Mouse (Mus musculus): ENCODE results near the gene Tsga10.
"Not testable (repeated sequence)": the region's sequence is repeated elsewhere in the genome, so short reads cannot be mapped to it uniquely, and the experiment has no call there.

Tsga10 gene

GRCm38 (mm10) chr1:37719761-37720640 lies 146.2 kb downstream of the Tsga10 start, which contains the start of gene 2010300C02Rik:
Gene 2010300C02Rik (minus strand): TSS chr1:37720085.
- no peak for DNase-seq (ENCODE audit: low spot score)

- no peak for DNase-seq (ENCODE audit: low spot score)
Observed at GRCm38 (mm10) chr1:37719030-37719723, 147.1 kb downstream of the Tsga10 start.

- no peak for DNase-seq (ENCODE audit: low spot score)
Observed at GRCm38 (mm10) chr1:37718516-37718915, 147.7 kb downstream of the Tsga10 start.

- DNase-seq (ENCODE audit: low spot score): no peak
Observed at GRCm38 (mm10) chr1:37717415-37718195, 148.6 kb downstream of the Tsga10 start.

- not testable (repeated sequence) for DNase-seq (ENCODE audit: low spot score)
Observed at GRCm38 (mm10) chr1:37712357-37712737, 153.9 kb downstream of the Tsga10 start.

- DNase-seq (ENCODE audit: low spot score): no peak
Observed at GRCm38 (mm10) chr1:37711596-37712356, 154.5 kb downstream of the Tsga10 start.

- DNase-seq (ENCODE audit: low spot score): no peak
Observed at GRCm38 (mm10) chr1:37711082-37711481, 155.1 kb downstream of the Tsga10 start.

GRCm38 (mm10) chr1:37709736-37710135 lies 156.5 kb downstream of the Tsga10 start:
- DNase-seq (ENCODE audit: low spot score): no peak

GRCm38 (mm10) chr1:37708270-37708955 lies 157.8 kb downstream of the Tsga10 start:
- no peak for DNase-seq (ENCODE audit: low spot score)
